Mouse (Mus musculus) stomach, postnatal 0 days (tissue): ENCODE data around the gene 2510009E07Rik. TPM values are rescaled to one million over a fixed set of nuclear protein-coding genes. Genes with fewer than 3 reads are reported as not detected.

ENCODE experiments used
- ATAC-seq: fragments of 200-750 bp; cut with Nextera tagmentation; 2 replicates; pipeline ENCODE4 v1.8.0; 2017; ENCODE audit not compliant: low FRiP score, low TSS enrichment
- DNase-seq: peaks from one replicate; pipeline ENCODE4 v3.0.0-alpha.2; 2016; ENCODE audit warnings: low spot score
- H3K27ac ChIP-seq: fragments of 300-500 bp; sonication (generic); replicated peaks from 2 replicates; pipeline ENCODE4 v1.5.1; 2014; ENCODE audit warnings: mild to moderate bottlenecking, control low read depth
- H3K27me3 ChIP-seq: fragments of 300-500 bp; sonication (generic); 2 replicates; pipeline ENCODE4 v1.6.1; 2014; ENCODE audit warnings: low read length; ENCODE audit not compliant: control insufficient read depth, insufficient read depth
- H3K36me3 ChIP-seq: fragments of 300-500 bp; sonication (generic); 2 replicates; pipeline ENCODE4 v1.6.1; 2014; ENCODE audit warnings: low read length, mixed read lengths; ENCODE audit not compliant: control insufficient read depth, insufficient read depth
- H3K4me1 ChIP-seq: fragments of 300-500 bp; sonication (generic); replicated peaks from 2 replicates; pipeline ENCODE4 v1.6.1; 2014; ENCODE audit warnings: antibody characterized with exemption; ENCODE audit not compliant: control insufficient read depth, insufficient read depth
- H3K4me2 ChIP-seq: fragments of 300-500 bp; sonication (generic); replicated peaks from 2 replicates; pipeline ENCODE4 v1.6.1; 2014; ENCODE audit warnings: low read depth, mild to moderate bottlenecking, control low read depth, moderate library complexity
- H3K4me3 ChIP-seq: fragments of 300-500 bp; sonication (generic); 2 replicates; pipeline ENCODE4 v1.5.1; 2014; ENCODE audit warnings: low read depth, low read length, control low read depth
- H3K9ac ChIP-seq: fragments of 300-500 bp; sonication (generic); 2 replicates; pipeline ENCODE4 v1.6.1; 2014; ENCODE audit warnings: mild to moderate bottlenecking, low read length, control low read depth, mixed read lengths
- H3K9me3 ChIP-seq: fragments of 300-500 bp; sonication (generic); 2 replicates; pipeline ENCODE4 v1.6.1; 2016; ENCODE audit warnings: low read length; ENCODE audit not compliant: control insufficient read depth
- CTCF ChIP-seq: IDR thresholded peaks from 2 replicates; pipeline ENCODE4 v1.5.1; 2016; ENCODE audit warnings: antibody characterized with exemption, low read depth, mild to moderate bottlenecking, moderate library complexity
- EP300 ChIP-seq: optimal IDR thresholded peaks from 2 replicates; pipeline ENCODE3; 2016; ENCODE audit warnings: antibody characterized with exemption
- WGBS: fragments of 180-500 bp; shearing (Covaris S2); extraction: QIAGEN DNeasy Blood & Tissue Kit; methylation state at CpG from one replicate; pipeline ENCODE4 v1.1.7; 2014; 5-methylcytosine and 5-hydroxymethylcytosine counted together
- polyA plus RNA-seq: library from polyadenylated mRNA; unstranded; fragments of >200 nt; fragmentation: Nextera tagmentation; extraction: Ambion mirVana; gene quantifications from 2 replicates; pipeline ENCODE4 v1.2.1, GENCODE M21; 2015

The 2510009E07Rik gene
- polyA plus RNA-seq, 1 experiment from 2014 or later, result 9.6 TPM

GRCm38 (mm10) chr16:21671878-21672277, 22.6 kb downstream of the 2510009E07Rik start:
- Histone ChIP-seq H3K9ac (no peak overlapping the region), H3K27ac (no peak overlapping the region), H3K9me3 (no peaks in the 10 kb centered on the region), H3K27me3 (no peaks in the 10 kb centered on the region), H3K4me3 (no peak overlapping the region), H3K4me2 (no peak overlapping the region), H3K36me3 (peaks cover 2% of the 10 kb centered on the region; the same call in 1 of the 2 replicates), H3K4me1 (no peaks in the 10 kb centered on the region)
- WGBS, result 60% methylated on average over 4 of the region's 4 CpGs
- TF ChIP-seq CTCF (no peak), EP300 (no peak)
- DNase-seq (no peak), ATAC-seq (no peak)

DNA sequence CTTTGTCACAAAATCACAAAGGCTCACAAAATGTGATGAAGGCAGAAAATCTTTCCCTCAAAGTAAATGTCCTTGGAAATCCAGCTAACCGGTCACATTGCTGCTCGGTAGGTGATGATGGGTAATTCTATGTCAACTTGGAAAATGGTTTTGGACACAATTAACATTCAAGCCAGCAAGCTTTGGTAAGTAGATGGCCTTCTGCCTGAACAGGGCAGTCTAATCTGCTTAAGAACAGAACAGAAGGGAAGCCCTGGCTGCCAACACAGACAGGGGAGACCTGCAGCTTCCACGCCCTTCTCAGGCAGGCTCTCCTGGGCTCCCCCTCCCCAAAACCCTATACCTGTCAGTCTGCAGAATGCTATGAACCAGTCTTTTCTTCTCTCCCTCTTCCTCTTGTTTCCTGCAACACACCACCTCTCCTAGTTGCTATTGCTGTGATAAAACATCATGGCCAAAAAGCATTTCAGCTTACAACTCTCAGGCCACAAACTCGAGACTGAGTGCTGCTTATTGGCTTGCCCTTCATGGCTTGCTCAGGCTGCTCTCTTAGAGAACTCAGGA, 29.0 kb downstream of the 2510009E07Rik start:
- no peak overlapping the region for H3K27ac ChIP-seq

GRCm38 (mm10) chr16:21664633-21665363, 29.7 kb downstream of the 2510009E07Rik start:
- ATAC-seq, result no peak
- H3K4me1 ChIP-seq, result no peaks in the 10 kb centered on the region
- no peaks in the 10 kb centered on the region for H3K36me3 ChIP-seq
- no peak for DNase-seq
- 40% methylated on average over 18 of the region's 18 CpGs for WGBS
- TF ChIP-seq EP300 (no peak), CTCF (no peak)
- H3K4me2 ChIP-seq, result no peak overlapping the region
- H3K9ac ChIP-seq, result no peak overlapping the region
- H3K4me3 ChIP-seq, result no peak overlapping the region
- no peak overlapping the region for H3K27ac ChIP-seq
- no peaks in the 10 kb centered on the region for H3K9me3 ChIP-seq
- H3K27me3 ChIP-seq, result no peaks in the 10 kb centered on the region

More for the DNA sequence above, 29.0 kb downstream of the 2510009E07Rik start:
- DNase-seq (no peak), ATAC-seq (no peak)
- 43% methylated on average over 4 of the region's 4 CpGs for WGBS
- H3K36me3 ChIP-seq, result no peaks in the 10 kb centered on the region
- H3K4me3 ChIP-seq, result no peak overlapping the region
- no peak overlapping the region for H3K9ac ChIP-seq
- no peaks in the 10 kb centered on the region for H3K4me1 ChIP-seq
- H3K9me3 ChIP-seq, result no peaks in the 10 kb centered on the region
- TF ChIP-seq CTCF (no peak), EP300 (no peak)
- no peaks in the 10 kb centered on the region for H3K27me3 ChIP-seq
- H3K4me2 ChIP-seq, result no peak overlapping the region

DNA sequence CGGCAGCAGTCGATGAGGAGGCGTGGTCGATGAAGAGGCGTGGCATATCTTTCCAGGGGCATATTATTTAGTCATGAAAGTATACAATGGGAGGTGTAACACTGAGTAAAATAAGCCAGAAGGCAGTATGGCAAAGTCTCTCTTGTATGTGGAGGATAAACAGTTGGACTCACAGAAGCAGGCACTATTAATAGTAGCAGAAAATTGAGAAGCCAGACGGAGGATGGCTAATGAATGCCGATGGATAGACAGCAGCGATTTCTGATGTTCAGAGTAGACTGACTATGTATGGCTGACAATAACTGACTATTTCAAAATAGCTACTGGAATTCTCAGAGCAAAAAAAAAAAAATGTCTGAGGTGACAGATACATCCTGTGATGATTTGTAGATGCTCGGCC, 38.5 kb downstream of the 2510009E07Rik start:
- Histone ChIP-seq H3K36me3 (peaks cover 4% of the 10 kb centered on the region; the same call in 1 of the 2 replicates), H3K4me1 (no peaks in the 10 kb centered on the region), H3K9me3 (no peaks in the 10 kb centered on the region), H3K4me3 (no peak overlapping the region), H3K27me3 (no peaks in the 10 kb centered on the region), H3K4me2 (no peak overlapping the region), H3K9ac (no peak overlapping the region), H3K27ac (no peak overlapping the region)
- TF ChIP-seq EP300 (no peak), CTCF (no peak)
- 78% methylated on average over 9 of the region's 9 CpGs for WGBS
- DNase-seq, result no peak
- no peak for ATAC-seq

DNA sequence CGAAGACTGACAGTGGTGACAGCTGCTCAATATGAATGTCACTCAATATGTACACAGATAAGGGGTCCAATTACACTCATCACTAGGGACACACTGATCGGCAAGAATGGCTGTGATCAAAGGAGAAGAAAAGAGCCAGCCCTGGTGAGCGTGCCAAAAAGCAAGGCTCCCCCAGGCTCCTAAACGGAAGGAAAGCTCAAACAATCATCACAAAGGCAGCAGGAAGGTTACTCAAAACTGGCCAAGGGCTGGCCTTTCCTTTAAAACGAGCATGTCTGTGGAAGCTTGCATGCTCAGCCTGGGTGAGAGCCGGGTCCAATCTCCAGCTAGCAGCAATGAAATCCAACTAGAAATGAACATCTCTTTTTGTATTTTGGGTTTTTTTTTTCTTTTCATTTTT, 39.2 kb downstream of the 2510009E07Rik start:
- DNase-seq (no peak), ATAC-seq (no peak)
- TF ChIP-seq EP300, result no peak
- TF ChIP-seq CTCF, result no peak
- 46% methylated on average over 6 of the region's 6 CpGs for WGBS
- Histone ChIP-seq H3K9me3 (no peaks in the 10 kb centered on the region), H3K4me3 (no peak overlapping the region), H3K27ac (no peak overlapping the region), H3K27me3 (no peaks in the 10 kb centered on the region), H3K4me1 (no peaks in the 10 kb centered on the region), H3K4me2 (no peak overlapping the region), H3K9ac (no peak overlapping the region), H3K36me3 (peaks cover 4% of the 10 kb centered on the region; the same call in 1 of the 2 replicates)

DNA sequence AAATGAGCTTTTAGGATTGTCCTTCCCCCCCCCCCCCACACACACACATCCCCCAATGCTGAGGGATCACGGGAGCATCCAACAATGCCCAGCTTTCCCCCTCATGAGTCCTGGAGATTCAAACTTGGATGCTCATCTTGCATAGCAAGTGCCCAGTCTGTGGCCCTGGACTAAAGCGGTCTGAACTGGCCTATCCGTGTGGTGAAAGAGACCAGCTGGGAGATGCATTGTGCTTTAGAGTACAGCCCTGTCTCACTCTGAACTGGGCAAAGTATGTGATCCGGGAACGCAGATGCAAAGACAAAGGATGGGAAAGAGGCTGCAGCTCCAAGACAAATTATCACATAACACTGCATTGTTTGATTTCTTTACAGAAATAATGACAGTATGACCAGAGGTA, 40.1 kb downstream of the 2510009E07Rik start:
- H3K9me3 ChIP-seq, result no peaks in the 10 kb centered on the region
- DNase-seq, result no peak
- no peak overlapping the region for H3K4me3 ChIP-seq
- no peak for ATAC-seq
- TF ChIP-seq EP300 (no peak), CTCF (no peak)
- 80% methylated on average over 5 of the region's 5 CpGs for WGBS
- H3K4me2 ChIP-seq, result no peak overlapping the region
- H3K4me1 ChIP-seq, result no peaks in the 10 kb centered on the region
- no peaks in the 10 kb centered on the region for H3K27me3 ChIP-seq
- peaks cover 4% of the 10 kb centered on the region; the same call in 1 of the 2 replicates for H3K36me3 ChIP-seq
- no peak overlapping the region for H3K9ac ChIP-seq
- H3K27ac ChIP-seq, result no peak overlapping the region
